Mouse (Mus musculus): ENCODE measurements around the gene Gm15262. TPM values are rescaled to one million over a fixed set of nuclear protein-coding genes. Genes with fewer than 3 reads are reported as not detected.
"Not testable (repeated sequence)": the region's sequence is repeated elsewhere in the genome, so short reads cannot be mapped to it uniquely, and the experiment has no call there.

The Gm15262 gene
- not detected for total RNA-seq (2021)
- long read RNA-seq, experiment 1 = 0 reads
- long read RNA-seq, experiment 2 = 0 reads

GRCm38 (mm10) chrX:161287156-161287555 is at the start of gene Gm15262:
Gm15262 (plus strand) TSS chrX:161287456.
- not testable (repeated sequence) for DNase-seq (ENCODE audit: low spot score in 2 of 2)

- DNase-seq (ENCODE audit: low spot score in 2 of 2) = no peak
Observed at GRCm38 (mm10) chrX:161308131-161308530, 20.9 kb downstream of the Gm15262 start.

DNA sequence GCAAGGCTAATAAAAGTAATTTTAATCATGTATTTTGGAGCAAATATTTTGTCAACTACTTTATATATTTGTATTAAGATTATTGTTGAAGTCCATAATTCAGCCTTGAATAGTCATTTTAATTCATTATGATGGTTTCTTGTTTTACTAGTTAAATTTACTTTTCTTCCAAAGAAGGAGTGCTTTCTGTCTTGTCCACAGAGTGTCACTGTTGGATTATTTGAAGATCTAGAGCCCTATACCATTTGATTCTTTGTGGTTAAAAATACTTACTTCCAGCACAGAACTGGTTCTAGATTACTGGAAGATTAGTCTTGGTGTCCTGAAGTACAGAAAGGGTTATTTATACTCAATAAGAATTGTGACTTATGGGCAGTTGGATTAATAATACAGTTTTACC is 29.2 kb downstream of the Gm15262 start:
- no peak for DNase-seq (ENCODE audit: low spot score in 2 of 2)

DNA sequence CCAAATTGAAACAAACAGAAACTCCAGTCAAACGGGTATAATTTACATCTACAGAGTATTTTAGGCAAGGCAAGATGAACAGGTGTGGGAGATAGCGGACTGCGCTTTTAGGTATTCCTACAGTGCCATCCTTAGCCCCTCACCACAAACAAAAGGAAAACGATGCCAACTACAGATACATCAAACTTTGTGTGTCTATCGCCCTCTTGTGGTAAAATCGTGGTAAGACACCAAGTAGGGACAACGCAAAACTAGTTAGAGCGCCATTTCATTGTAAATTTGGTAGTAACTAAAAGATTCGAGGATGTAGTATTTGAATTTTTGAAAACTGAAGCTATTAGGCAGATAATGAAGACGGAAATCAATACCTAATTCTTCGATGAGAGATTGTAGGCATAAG is 83.7 kb downstream of the Gm15262 start:
- no peak for DNase-seq (ENCODE audit: low spot score in 2 of 2)

GRCm38 (mm10) chrX:161371461-161371860 is 84.2 kb downstream of the Gm15262 start:
- no peak for DNase-seq (ENCODE audit: low spot score in 2 of 2)

DNA sequence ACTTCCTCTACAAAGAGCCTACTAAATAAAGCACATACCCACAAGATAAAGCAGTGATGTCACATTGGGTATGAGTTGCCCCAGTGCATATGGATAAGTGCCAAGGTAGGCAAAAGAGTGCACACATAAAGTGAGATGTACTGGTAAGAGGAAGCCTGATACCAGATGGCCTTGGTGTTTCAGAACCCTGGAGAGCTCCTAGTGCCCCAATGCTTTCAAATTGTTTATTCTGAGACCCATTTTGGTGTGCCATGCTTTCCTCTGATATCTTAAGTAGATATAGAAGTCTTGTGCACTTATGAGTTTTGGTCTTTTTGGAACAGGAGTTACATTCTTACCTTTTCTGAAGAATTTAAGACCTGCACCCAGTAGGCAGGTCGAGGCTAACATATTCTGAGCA is 88.3 kb downstream of the Gm15262 start:
- no peak for DNase-seq (ENCODE audit: low spot score in 2 of 2)

DNA sequence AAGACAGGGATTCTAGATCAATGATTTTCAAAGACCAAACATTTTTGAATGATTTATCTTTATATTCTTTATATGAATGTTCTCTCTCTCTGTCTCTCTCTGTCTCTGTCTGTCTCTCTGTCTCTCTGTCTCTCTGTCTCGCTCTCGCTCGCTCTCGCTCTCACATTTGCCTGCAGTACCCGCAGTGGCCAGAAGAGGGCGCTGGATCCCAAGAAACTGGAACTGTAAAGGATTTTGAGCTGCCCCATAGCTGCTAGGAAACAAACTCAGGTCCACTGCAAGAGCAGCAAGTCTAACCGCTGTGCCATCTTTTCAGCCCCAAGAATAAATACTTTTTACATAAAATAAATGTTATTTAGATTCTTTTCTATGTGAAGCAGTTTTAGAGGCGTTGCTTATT is 98.5 kb downstream of the Gm15262 start:
- DNase-seq (ENCODE audit: low spot score in 2 of 2) = peak; percentile 48 to 57

GRCm38 (mm10) chrX:161387942-161388341 is 100.7 kb downstream of the Gm15262 start:
- DNase-seq (ENCODE audit: low spot score in 2 of 2) = no peak

DNA sequence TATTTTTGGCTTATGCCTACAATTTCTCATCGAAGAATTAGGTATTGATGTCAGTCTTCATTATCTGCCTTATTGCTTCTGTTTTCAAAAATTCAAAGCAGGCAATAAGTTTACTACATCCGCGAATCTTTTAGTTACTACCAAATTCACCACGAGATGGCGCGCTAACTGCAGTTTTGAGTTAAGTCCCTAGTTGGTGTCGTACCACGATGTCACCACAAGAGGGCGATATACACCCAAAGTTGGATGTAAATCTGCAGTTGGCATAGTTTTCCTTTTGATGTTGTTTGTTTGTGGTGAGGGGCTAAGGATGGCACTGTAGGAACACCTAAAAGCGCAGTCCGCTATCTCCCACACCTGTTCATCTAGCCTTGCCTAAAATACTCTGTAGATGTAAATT is 111.9 kb downstream of the Gm15262 start:
- peak; percentile 58 to 68 for DNase-seq (ENCODE audit: low spot score in 2 of 2)

GRCm38 (mm10) chrX:161411151-161411550 is 123.9 kb downstream of the Gm15262 start:
- DNase-seq (ENCODE audit: low spot score in 2 of 2) = no peak

Other genes starting within 250 kb of the Gm15262 start
- gene Scml2, start 170.3 kb upstream of the Gm15262 start, total RNA-seq (2021) = 1 to 10 TPM in 1 of 2 experiments, under 1 TPM in 1; 0.38 to 1.2 TPM

Data from adrenal gland, adult 18-20 months (tissue).